ENCODE assay signal across 28 mouse cellular contexts in genomic region chr15:57482509-57482908, GRCm38 (mm10). TPM values are rescaled to one million over a fixed set of nuclear protein-coding genes. Genes with fewer than 3 reads are reported as not detected.
"Had no signal": no experiment of that assay in that cellular context is flagged by ENCODE, and none has a peak within 500 bp of the region (broad histone marks: within the 10 kb centered on the region; RNA-seq: fewer than 3 reads in every experiment).

No protein-coding gene starts in this region.

- H3K4me3 ChIP-seq: layer of hippocampus, adult 2 months; limb, embryonic 10.5 days; limb, embryonic 13.5 days; liver, embryonic 12.5 days; liver, embryonic 15.5 days; lung, embryonic 15.5 days; megakaryocyte, embryonic 14.5 days; midbrain, embryonic 15.5 days; myocyte; neural tube, embryonic 13.5 days had no signal

- H3K4me1 ChIP-seq: limb, embryonic 10.5 days; limb, embryonic 13.5 days; liver, embryonic 12.5 days; liver, embryonic 15.5 days; lung, embryonic 15.5 days; megakaryocyte, embryonic 14.5 days; midbrain, embryonic 15.5 days; neural tube, embryonic 13.5 days had no signal

- H3K9ac ChIP-seq: limb, embryonic 13.5 days; liver, embryonic 12.5 days; liver, embryonic 15.5 days; lung, embryonic 15.5 days; midbrain, embryonic 15.5 days; neural tube, embryonic 13.5 days had no signal

- H3K27ac ChIP-seq: kidney, postnatal 0 days; layer of hippocampus, adult 2 months; limb, embryonic 10.5 days; limb, embryonic 13.5 days; liver, embryonic 12.5 days; liver, embryonic 15.5 days; lung, embryonic 15.5 days; midbrain, embryonic 15.5 days; neural tube, embryonic 13.5 days; stomach, postnatal 0 days had no signal

- H3K9me3 ChIP-seq: limb, embryonic 10.5 days; limb, embryonic 13.5 days; liver, embryonic 12.5 days; liver, embryonic 15.5 days; lung, embryonic 15.5 days; megakaryocyte, embryonic 14.5 days; midbrain, embryonic 15.5 days had no signal

- ATAC-seq: intestine, embryonic 16.5 days; liver, embryonic 12.5 days; midbrain, embryonic 15.5 days had no signal

- H3K36me3 ChIP-seq: limb, embryonic 10.5 days; limb, embryonic 13.5 days; liver, embryonic 12.5 days; liver, embryonic 15.5 days; lung, embryonic 15.5 days; midbrain, embryonic 15.5 days; neural tube, embryonic 13.5 days had no signal

- H3K4me2 ChIP-seq: limb, embryonic 13.5 days; liver, embryonic 12.5 days; liver, embryonic 15.5 days; lung, embryonic 15.5 days; midbrain, embryonic 15.5 days; neural tube, embryonic 13.5 days had no signal

- DNase-seq: kidney, adult 18-20 months; kidney, postnatal 25 days; layer of hippocampus, adult 9-11 months; liver; lung, adult 18-20 months; lung, postnatal 10 days; lung, postnatal 36 days; right cerebral cortex, adult 18-20 months; right cerebral cortex, postnatal 14 days; right cerebral cortex, postnatal 4 days; thymus, adult 2 months; thymus, postnatal 14 days; thymus, postnatal 4 days had no signal

- H3K27me3 ChIP-seq: limb, embryonic 13.5 days; liver, embryonic 12.5 days; liver, embryonic 15.5 days; lung, embryonic 15.5 days; megakaryocyte, embryonic 14.5 days; midbrain, embryonic 15.5 days; neural tube, embryonic 13.5 days had no signal

RNA-seq across cellular contexts. Expression of gene Slc22a22, which starts 5.1 kb away (rescaled TPM):
- polyA plus RNA-seq: intestine, embryonic 16.5 days; large intestine, adult 2 months; limb, embryonic 10.5 days; limb, embryonic 13.5 days; liver, embryonic 12.5 days; liver, embryonic 15.5 days; lung, embryonic 15.5 days; midbrain, embryonic 15.5 days; myocyte; neural tube, embryonic 13.5 days; stomach, embryonic 14.5 days; stomach, postnatal 0 days; thymus, adult 2 months had no signal
